Mouse (Mus musculus) left cerebral cortex, postnatal 14 days (tissue): ENCODE measurements around the gene Bmpr2. TPM values are rescaled to one million over a fixed set of nuclear protein-coding genes. Genes with fewer than 3 reads are reported as not detected.
A peak's percentile ranks its signal among the peaks of the same experiment; 100 is the strongest.

ENCODE experiments used
- DNase-seq, 2 experiments: peaks; one replicate each; pipeline ENCODE4 v3.0.0; 2021 to 2022; ENCODE audit warnings: low spot score in 2 of 2, mixed read lengths in 1 of 2
- intact Hi-C: fragments of 180-260 bp; cut with DNase I; formaldehyde crosslinking; loops from one replicate; pipeline ENCODE4 v1.15.1; 2025
- total RNA-seq, 2 experiments: library from RNA; stranded (reverse); gene quantifications; 2 replicates each; pipeline ENCODE4 v1.2.3; 2021

Bmpr2 gene
- total RNA-seq, 2 experiments from 2014 or later, result 103 to 108 TPM

DNA sequence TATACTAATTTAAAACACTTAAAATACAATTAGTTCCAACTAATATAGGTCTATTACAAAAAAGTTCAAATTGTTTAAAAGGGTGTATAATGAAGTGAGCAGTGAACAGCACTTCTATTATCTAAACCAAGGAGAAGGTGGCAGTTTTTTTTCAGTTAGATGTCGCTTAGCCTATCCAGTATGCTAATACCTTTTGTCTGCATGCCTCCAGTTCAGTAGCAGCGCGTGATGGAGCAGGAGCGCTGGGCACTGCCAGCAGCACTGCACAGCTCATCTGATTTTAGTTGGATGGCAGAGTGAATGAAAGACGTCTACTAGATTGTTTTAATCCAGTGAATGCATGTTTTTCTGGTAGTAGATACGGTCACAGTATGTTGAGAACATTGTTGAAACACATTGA, 25.8 kb downstream of the Bmpr2 start:
- intact Hi-C loops, result no loop called here
- DNase-seq, result no peak

GRCm38 (mm10) chr1:59789741-59790140, 26.5 kb downstream of the Bmpr2 start:
- DNase-seq, result peak in 1 of 2 experiments; percentile 23
- intact Hi-C loops, result no loop called here

GRCm38 (mm10) chr1:59795336-59795735, 32.1 kb downstream of the Bmpr2 start:
- peak in 1 of 2 experiments; percentile 45 for DNase-seq
- intact Hi-C loops, result no loop called here

DNA sequence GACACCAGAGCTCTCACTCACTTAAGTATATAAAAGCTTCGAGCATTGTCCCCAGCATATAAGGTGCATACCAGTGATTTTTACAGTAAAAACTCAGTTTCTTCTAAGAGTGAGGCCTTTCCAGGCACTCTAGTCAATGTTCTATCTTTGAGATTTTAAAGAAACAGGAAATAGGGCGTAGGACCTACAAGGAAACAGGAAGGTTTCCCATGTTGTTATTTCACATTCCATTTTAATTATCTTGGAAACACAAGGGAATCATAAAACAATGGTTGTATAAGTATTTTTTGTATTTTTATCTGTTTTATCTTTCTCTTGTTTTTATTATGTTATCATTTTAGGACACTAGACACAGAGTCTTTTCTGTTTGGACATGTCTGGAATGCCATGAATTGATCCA, 34.7 kb downstream of the Bmpr2 start:
- intact Hi-C loops, result no loop called here
- no peak for DNase-seq

GRCm38 (mm10) chr1:59804363-59804762, 41.2 kb downstream of the Bmpr2 start:
- no peak for DNase-seq
- intact Hi-C loops, result no loop called here

- DNase-seq, result no peak
- intact Hi-C loops, result no loop called here
Measured at GRCm38 (mm10) chr1:59809921-59810320, 46.7 kb downstream of the Bmpr2 start.

- intact Hi-C loops, result no loop called here
- no peak for DNase-seq
Measured at GRCm38 (mm10) chr1:59812782-59813181, 49.6 kb downstream of the Bmpr2 start.

DNA sequence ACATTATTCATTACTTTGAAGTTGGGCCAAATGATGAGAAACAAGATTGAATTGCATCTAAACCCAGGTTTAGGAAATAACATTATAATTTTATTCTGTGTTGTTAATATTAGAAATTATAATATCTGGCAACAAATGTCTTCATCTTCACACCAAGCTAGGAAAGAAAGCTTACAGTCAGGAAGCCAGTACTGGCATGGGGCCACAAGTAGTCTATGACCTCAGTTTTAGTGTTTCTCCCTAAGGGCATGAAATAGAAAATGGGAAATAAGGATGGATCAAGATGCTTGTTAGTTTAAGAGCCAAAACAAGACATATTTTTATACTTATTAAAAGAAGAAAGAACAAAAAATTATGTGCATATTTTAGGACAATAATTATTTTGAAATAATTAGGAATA, 62.2 kb downstream of the Bmpr2 start:
- no peak for DNase-seq
- intact Hi-C loops, result no loop called here

DNA sequence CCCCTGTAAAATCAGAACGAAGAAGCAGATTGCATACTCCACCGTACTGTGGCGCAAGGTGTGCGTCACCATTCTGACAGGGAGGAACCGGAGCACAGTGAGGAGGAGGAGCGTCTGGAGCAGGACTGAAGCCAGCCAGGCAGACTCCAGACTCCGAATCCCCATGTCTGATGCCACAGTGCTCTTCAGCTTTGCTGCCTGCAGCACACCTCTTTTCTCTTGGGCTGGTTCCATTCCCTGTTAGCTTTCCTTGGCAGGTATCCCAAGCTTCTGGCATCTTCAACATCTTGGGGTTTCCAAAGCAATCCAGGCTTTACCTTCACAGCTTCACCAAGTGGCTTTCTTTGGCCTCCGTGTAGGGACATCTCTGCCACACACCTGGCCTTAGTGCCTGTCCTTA, 63.4 kb downstream of the Bmpr2 start:
- intact Hi-C loops, result no loop called here
- peak; percentile 14 to 28 for DNase-seq

- intact Hi-C loops, result no loop called here
- DNase-seq, result no peak
Measured at GRCm38 (mm10) chr1:59829410-59829809, 66.2 kb downstream of the Bmpr2 start.

GRCm38 (mm10) chr1:59830194-59830593, 67.0 kb downstream of the Bmpr2 start:
- DNase-seq, result no peak
- intact Hi-C loops, result no loop called here

GRCm38 (mm10) chr1:59833723-59834122, 70.5 kb downstream of the Bmpr2 start:
- intact Hi-C loops, result no loop called here
- peak; percentile 38 to 51 for DNase-seq

GRCm38 (mm10) chr1:59848327-59848726, 85.1 kb downstream of the Bmpr2 start:
- no peak for DNase-seq
- intact Hi-C loops, result no loop called here

GRCm38 (mm10) chr1:59859046-59859445, 95.8 kb downstream of the Bmpr2 start:
- intact Hi-C loops, result no loop called here
- no peak for DNase-seq

DNA sequence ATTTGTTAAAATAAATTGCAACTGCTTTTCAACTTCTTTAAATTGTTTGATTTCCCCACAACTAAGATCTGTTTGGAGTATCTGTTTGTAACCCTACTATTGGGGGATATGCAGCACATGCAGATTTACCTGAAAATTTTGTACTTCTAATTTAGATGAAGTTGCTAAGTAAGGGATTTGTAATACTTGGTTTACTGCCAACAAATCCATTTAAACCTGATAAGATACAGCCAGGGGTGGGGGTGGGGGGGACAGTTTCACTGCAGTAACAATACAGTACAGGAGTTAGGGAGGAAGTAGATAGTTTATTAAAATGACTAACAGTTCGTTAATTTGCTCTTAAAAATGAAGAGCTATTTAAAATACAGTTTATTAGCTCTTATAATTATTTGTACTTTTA, 98.9 kb downstream of the Bmpr2 start:
- DNase-seq, result no peak
- intact Hi-C loops, result no loop called here

DNA sequence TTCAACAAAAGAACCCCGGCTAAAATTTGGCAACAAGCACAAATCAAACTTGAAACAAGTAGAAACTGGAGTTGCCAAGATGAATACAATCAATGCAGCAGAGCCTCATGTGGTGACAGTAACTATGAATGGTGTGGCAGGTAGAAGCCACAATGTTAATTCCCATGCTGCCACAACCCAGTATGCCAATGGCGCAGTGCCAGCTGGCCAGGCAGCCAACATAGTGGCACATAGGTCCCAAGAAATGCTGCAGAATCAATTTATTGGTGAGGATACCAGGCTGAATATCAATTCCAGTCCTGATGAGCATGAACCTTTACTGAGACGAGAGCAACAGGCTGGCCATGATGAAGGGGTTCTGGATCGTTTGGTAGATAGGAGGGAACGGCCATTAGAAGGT, 104.8 kb downstream of the Bmpr2 start:
- DNase-seq, result no peak
- intact Hi-C loops, result no loop called here

GRCm38 (mm10) chr1:59874023-59874422, 110.8 kb downstream of the Bmpr2 start:
- no peak for DNase-seq
- intact Hi-C loops, result loop anchor here (10.0 kb wide), 1 partner anchor 169 kb away; no protein-coding TSS in a partner anchor

DNA sequence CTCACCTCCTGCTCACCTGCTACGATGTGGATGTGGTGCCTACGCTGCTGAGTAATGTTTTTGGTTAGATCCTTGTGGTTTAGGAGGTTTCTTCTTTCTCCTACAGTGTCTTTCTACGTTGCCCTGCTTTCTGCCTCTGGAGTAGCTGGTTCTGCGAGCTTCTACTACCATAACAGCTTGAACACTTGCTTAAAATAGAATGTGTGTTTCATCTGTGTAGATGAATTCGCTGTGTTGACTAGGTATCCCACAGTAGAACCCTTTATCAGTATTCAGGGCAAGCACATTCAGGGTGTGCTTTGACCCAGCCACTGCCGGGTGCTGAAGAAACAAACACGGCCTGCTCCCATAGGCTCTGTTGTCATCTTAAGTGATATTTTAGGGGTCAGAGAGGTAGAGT, 114.9 kb downstream of the Bmpr2 start:
- intact Hi-C loops, result loop anchor here (10.0 kb wide), 1 partner anchor 173 kb away; no protein-coding TSS in a partner anchor
- DNase-seq, result no peak

GRCm38 (mm10) chr1:59883349-59884134, 120.3 kb downstream of the Bmpr2 start:
- intact Hi-C loops, result loop anchor here (2.0 to 5.0 kb wide), 2 partner anchors 83 to 119 kb away; no protein-coding TSS in a partner anchor
- peak; percentile 75 to 81 for DNase-seq

GRCm38 (mm10) chr1:59886899-59887298, 123.7 kb downstream of the Bmpr2 start:
- DNase-seq, result no peak
- intact Hi-C loops, result no loop called here

DNA sequence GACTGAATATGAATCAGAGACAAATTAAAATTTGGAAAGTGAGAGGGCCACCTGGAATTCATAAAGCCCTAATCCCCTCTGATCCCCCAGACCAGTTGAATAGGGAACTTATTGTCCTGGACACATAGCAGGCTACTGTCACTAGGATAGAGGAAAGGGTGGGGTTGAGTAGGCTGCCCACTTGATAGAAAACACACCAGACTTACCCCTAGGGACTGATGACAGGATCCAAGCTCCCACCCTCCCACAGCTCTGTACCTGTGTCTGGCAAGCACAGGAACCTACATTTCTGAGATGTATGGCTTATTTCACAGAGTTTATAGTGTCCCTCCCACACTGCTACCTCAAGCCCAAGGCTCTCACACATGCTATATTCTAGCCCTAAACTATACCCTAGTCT, 124.8 kb downstream of the Bmpr2 start:
- no peak for DNase-seq
- intact Hi-C loops, result no loop called here
